Mouse (Mus musculus): ENCODE results near the gene Wdr63. TPM values are rescaled to one million over a fixed set of nuclear protein-coding genes. Genes with fewer than 3 reads are reported as not detected.

Wdr63 gene
- total RNA-seq (2023): not detected

DNA sequence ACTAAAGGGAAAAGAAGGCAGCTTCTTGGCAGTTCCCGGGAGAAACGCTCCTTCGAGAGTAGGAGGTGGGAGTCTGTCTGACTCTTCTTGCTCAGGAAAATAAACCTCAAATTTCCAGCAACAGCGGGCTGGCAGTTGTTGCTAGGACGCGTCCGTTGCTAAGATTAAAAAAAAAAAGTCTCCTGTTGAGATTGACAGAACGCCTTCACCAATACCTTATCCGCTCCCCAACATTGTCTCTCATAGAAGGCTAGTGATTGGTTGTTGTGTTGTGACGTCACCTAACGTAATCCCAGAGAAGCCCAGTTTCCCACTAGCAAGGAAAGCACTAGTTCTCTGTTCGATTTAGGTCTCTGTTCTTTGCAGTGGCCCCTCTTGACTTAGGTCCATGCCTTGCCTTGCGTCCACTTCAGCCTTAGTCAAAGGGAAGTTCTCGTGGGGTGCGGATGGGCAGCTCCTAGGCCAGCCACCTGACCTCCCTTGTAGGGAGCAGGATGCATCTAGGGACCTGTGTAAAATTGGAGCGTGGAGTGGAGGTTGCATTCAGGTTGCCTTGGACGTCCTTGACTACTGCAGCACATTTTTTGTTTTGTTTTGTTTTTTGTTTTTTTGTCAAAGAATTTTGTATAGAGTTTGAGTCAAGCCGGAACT lies at the start of gene Wdr63:
TSS of gene Wdr63 (minus strand) at position 210 of the 651 bp plus-strand sequence.

DNA sequence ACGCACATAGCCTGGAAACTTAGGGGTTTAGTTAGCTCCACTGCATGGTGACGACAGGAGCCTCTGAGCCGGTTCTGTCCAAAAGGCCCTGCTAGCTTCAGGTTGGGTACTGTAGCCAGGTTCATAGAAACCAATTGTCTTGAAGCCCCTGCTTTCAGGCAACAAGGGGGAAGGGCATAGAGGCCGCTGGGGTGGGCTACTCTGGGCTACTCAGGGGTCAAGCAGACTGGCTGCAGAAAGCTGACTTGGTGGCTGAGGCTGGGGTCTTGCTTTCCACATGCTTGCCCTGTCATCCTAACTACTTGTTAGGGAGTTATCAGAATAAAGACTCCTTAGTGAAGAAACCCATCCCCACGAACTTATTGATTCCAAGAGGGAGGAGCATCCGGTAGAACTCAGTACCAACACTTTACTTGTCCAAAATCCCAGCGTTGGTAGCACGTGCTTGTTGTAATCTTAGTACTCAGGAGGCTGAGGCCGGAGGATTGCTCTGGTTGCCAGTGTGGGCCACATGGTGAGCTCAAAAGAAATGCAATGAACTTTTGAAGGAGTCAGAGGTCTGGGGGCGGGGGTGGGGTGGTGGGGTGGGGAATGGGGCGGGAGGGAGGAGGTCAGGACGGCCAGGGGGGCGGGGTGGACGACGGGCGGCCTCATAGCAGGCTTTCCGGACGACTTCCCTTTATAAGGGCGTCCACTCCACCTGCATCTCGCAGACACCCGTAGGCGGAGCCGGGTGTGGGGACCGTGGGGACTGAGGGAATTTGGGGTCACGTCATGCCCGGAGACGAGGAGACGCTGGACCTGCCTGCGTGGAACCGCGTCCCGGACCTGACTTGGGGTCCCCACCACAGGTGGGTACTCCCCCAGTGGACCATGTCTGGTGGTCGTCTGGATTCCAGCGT lies 41.5 kb upstream of the Wdr63 start, which contains the start of gene Mcoln2:
TSS of gene Mcoln2 (plus strand) at position 678 of the 902 bp plus-strand sequence.

DNA sequence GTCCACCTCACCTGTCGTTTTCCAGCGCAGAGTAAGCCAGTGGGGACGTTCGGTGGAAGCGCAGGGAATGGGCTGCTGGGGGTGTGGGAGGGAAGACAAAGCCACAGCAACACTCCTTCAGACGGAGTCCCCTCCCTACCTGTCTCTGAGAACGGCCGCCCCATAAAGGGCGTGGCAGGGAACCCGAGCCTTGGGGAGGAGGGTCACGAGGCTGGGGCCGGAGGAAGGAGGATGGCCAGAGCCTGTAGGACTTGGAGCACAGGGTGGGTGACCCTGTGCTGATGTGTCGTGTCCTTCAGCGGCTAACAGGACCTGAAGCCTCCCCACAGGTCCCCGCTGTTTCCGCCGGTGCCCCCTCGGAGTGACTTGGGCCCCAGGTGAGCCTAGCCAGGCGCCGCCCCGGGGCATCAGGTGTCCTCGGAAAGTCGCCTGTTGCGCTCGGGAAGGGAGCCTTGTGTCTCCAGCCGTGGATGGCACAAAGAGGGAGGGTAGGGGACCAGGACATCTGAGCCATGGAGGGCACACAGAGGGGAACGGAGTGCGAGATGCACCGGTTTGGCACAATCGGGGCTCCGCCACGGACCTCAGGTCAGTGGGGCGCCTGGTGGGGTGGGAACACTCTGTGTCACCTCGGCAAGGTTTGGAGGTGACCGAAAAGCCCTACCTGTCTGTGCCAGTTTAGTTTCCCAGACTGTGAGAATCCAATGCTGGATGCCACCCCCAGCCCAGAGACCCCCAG lies 9.5 kb upstream of the Wdr63 start, which contains the start of gene Mcoln3:
TSS of gene Mcoln3 (plus strand) at position 193 of the 739 bp plus-strand sequence.

Other genes with a start within 250 kb of the Wdr63 start
- 68.8 TPM for gene Bcl10, start 185.3 kb downstream of the Wdr63 start, total RNA-seq (2023)
- 57.1 TPM for gene 2410004B18Rik, start 170.1 kb downstream of the Wdr63 start, total RNA-seq (2023)
- gene Syde2, start 120.3 kb downstream of the Wdr63 start, total RNA-seq (2023): 1.0 TPM
- gene Mcoln3, start 9.3 kb upstream of the Wdr63 start, total RNA-seq (2023): 5.7 TPM
- 8.0 TPM for gene Mcoln2, start 41.7 kb upstream of the Wdr63 start, total RNA-seq (2023)
- gene Lpar3, start 112.8 kb upstream of the Wdr63 start, total RNA-seq (2023): not detected